Mouse (Mus musculus) urinary bladder, postnatal 0 days (tissue): ENCODE results near the gene Pycr2. TPM values are rescaled to one million over a fixed set of nuclear protein-coding genes. Genes with fewer than 3 reads are reported as not detected.

Source experiments
- polyA plus RNA-seq: library from polyadenylated mRNA; unstranded; fragments of >200 nt; fragmentation: Nextera tagmentation; extraction: Ambion mirVana; gene quantifications from 2 replicates; pipeline ENCODE4 v1.2.1, GENCODE M21; 2015

Pycr2 gene
- polyA plus RNA-seq, result 49.6 and 51.7 TPM in 2 replicates

GRCm38 (mm10) chr1:180904039-180904814 is at the start of gene Pycr2:
Gene Pycr2 (plus strand): TSS chr1:180904293.

GRCm38 (mm10) chr1:180892808-180893207 is 11.3 kb upstream of the Pycr2 start, which contains the start of gene Lefty2:
Gene Lefty2 (plus strand): TSS chr1:180893108.

DNA sequence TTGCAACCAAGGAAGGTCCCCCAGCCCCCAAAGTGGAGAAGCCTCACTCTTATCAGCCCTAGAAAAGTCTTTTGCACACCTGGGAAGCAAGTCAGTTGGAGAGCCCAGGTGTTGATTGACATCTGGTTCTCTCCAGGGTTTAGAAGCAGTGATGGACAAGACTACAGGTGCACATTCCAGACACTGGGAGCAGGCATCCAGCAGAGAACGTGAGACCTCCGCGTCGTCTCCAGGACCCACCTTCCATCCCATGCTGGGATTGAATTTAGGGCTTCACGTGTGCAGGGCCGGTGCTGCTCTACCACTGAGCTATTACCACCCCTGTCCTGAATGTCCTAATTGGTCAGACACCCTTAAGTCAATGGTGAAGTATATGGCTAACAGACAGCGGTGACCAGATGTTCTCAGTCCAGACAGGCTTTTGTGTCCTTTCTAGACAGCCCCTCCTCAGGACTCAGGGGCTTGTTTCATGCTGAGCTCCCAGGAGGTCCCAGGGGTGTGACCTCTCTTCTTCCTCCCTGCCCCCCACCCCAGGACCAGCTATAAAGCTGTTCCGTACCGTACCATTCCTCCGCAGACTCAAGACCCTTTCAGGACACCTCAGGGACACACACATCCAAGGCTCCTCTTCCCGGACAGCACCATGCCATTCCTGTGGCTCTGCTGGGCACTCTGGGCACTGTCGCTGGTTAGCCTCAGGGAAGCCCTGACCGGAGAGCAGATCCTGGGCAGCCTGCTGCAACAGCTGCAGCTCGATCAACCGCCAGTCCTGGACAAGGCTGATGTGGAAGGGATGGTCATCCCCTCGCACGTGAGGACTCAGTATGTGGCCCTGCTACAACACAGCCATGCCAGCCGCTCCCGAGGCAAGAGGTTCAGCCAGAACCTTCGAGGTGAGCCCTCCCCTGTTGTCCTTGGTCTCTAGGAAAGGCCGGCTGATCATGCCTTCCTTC is 30.6 kb downstream of the Pycr2 start, which contains the start of gene Lefty1:
TSS of gene Lefty1 (plus strand) at position 556 of the 953 bp plus-strand sequence.

DNA sequence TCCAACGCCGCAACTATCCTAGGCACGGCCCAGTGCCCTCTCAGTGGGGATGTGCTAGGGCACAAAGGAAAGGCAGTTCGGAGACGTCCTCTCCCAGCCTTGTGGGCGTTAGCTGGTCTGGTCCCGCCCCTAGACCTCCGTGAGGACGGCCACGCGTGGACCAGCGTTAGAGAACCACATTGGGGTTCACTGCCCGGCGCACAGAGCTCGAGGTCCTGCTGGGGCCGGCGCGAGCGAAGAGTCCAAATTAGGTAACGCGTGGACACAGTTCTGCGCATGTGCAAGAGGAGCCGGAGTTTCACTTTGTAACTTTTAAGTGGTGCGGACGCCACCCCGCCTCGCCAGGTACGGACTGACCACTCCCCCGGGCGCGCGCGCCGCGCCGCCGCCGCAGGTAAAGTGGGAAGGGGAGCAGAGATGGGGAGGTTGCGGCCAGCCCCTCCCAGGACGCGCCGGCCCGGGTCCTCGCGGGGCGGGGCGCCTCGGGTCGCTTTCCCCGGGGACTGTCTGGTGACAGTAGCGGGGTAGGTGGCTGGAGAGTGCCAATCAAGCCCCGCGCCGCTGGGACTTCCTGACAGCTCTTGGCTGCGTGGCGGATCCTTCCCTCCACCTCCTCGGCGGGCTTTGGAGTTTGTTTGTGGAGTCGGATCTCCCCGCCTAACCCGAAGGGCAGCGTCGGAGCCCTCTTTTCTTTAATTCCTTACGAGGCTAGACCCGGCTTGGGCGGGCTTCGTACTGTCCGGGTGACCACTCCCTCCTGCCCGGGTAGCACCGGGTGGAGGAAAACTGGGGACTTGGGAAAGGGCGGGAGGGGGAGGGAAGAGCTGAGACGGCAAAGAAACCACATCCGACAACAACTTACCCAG is 38.3 kb downstream of the Pycr2 start, which contains the start of gene Tmem63a:
TSS of gene Tmem63a (plus strand) at position 179 of the 866 bp plus-strand sequence.

Other genes starting within 250 kb of the Pycr2 start
- gene Mixl1, start 207.3 kb upstream of the Pycr2 start, polyA plus RNA-seq, result 0.11 TPM in 1 of 2 replicates, not detected in the other
- gene Acbd3, start 178.2 kb upstream of the Pycr2 start, polyA plus RNA-seq, result 20.0 and 23.1 TPM in 2 replicates
- 1,358 and 1,510 TPM in 2 replicates for gene H3f3a, start 90.3 kb upstream of the Pycr2 start, polyA plus RNA-seq
- 18.6 and 19.4 TPM in 2 replicates for gene Sde2, start 53.2 kb upstream of the Pycr2 start, polyA plus RNA-seq
- gene Lefty2, start 11.2 kb upstream of the Pycr2 start, polyA plus RNA-seq, result 0.22 and 0.23 TPM in 2 replicates
- gene Lefty1, start 30.7 kb downstream of the Pycr2 start, polyA plus RNA-seq, result 5.5 and 7.8 TPM in 2 replicates
- 29.7 and 31.1 TPM in 2 replicates for gene Tmem63a, start 38.1 kb downstream of the Pycr2 start, polyA plus RNA-seq
- gene Ephx1, start 116.6 kb downstream of the Pycr2 start, polyA plus RNA-seq, result 15.2 and 17.4 TPM in 2 replicates
- gene 9130409I23Rik, start 146.9 kb downstream of the Pycr2 start, polyA plus RNA-seq, result 0.30 and 0.37 TPM in 2 replicates
- 12.6 and 13.4 TPM in 2 replicates for gene Nvl, start 239.9 kb downstream of the Pycr2 start, polyA plus RNA-seq
- 85.9 and 104 TPM in 2 replicates for gene Cnih4, start 240.4 kb downstream of the Pycr2 start, polyA plus RNA-seq